Mouse (Mus musculus): Measurements from ENCODE around the gene Pdcd1lg2. TPM values are rescaled to one million over a fixed set of nuclear protein-coding genes. Genes with fewer than 3 reads are reported as not detected.

Pdcd1lg2 gene
- total RNA-seq, 2 experiments from 2014 or later: 0.15 TPM; not detected in 1

GRCm38 (mm10) chr19:29470652-29471051 is 59.9 kb downstream of the Pdcd1lg2 start:
- peak; percentile 84 to 87 for DNase-seq

- peak in 1 of 2 experiments; percentile 25 for DNase-seq
These were observed 61.7 kb downstream of the Pdcd1lg2 start for GRCm38 (mm10) chr19:29472424-29472823.

GRCm38 (mm10) chr19:29472946-29473345 is 62.2 kb downstream of the Pdcd1lg2 start:
- no peak for DNase-seq

- no peak for DNase-seq
These were observed 64.1 kb downstream of the Pdcd1lg2 start for GRCm38 (mm10) chr19:29474803-29475202.

GRCm38 (mm10) chr19:29475210-29475620 is 64.5 kb downstream of the Pdcd1lg2 start:
- DNase-seq: no peak

GRCm38 (mm10) chr19:29478598-29478997 is 67.9 kb downstream of the Pdcd1lg2 start:
- no peak for DNase-seq

GRCm38 (mm10) chr19:29481578-29481977 is 70.9 kb downstream of the Pdcd1lg2 start:
- DNase-seq: no peak

- DNase-seq: no peak
These were observed 71.4 kb downstream of the Pdcd1lg2 start for GRCm38 (mm10) chr19:29482148-29482547.

GRCm38 (mm10) chr19:29482637-29483036 is 71.9 kb downstream of the Pdcd1lg2 start:
- no peak for DNase-seq

- no peak for DNase-seq
These were observed 72.7 kb downstream of the Pdcd1lg2 start for GRCm38 (mm10) chr19:29483386-29483785.

- DNase-seq: peak in 1 of 2 experiments; percentile 54
These were observed 73.8 kb downstream of the Pdcd1lg2 start for GRCm38 (mm10) chr19:29484537-29484936.

GRCm38 (mm10) chr19:29485257-29485948 is 74.7 kb downstream of the Pdcd1lg2 start:
- DNase-seq: no peak

GRCm38 (mm10) chr19:29486545-29487206 is 76.0 kb downstream of the Pdcd1lg2 start:
- peak in 1 of 2 experiments; percentile 30 for DNase-seq

GRCm38 (mm10) chr19:29487326-29488072 is 76.8 kb downstream of the Pdcd1lg2 start:
- DNase-seq: no peak

- no peak for DNase-seq
These were observed 77.3 kb downstream of the Pdcd1lg2 start for GRCm38 (mm10) chr19:29488073-29488390.

- DNase-seq: no peak
These were observed 77.7 kb downstream of the Pdcd1lg2 start for GRCm38 (mm10) chr19:29488420-29488819.

GRCm38 (mm10) chr19:29489785-29490284 is 79.1 kb downstream of the Pdcd1lg2 start:
- DNase-seq: no peak

- no peak for DNase-seq
These were observed 80.7 kb downstream of the Pdcd1lg2 start for GRCm38 (mm10) chr19:29491467-29491866.

GRCm38 (mm10) chr19:29494454-29494853 is 83.7 kb downstream of the Pdcd1lg2 start:
- DNase-seq: no peak

GRCm38 (mm10) chr19:29496001-29496597 is 85.4 kb downstream of the Pdcd1lg2 start:
- DNase-seq: no peak

GRCm38 (mm10) chr19:29496786-29497557 is 86.3 kb downstream of the Pdcd1lg2 start:
- no peak for DNase-seq

GRCm38 (mm10) chr19:29497874-29498273 is 87.2 kb downstream of the Pdcd1lg2 start:
- DNase-seq: no peak

All from heart, adult 18-20 months (tissue).